Mouse (Mus musculus): Measurements from ENCODE around the gene CK137956.

DNA sequence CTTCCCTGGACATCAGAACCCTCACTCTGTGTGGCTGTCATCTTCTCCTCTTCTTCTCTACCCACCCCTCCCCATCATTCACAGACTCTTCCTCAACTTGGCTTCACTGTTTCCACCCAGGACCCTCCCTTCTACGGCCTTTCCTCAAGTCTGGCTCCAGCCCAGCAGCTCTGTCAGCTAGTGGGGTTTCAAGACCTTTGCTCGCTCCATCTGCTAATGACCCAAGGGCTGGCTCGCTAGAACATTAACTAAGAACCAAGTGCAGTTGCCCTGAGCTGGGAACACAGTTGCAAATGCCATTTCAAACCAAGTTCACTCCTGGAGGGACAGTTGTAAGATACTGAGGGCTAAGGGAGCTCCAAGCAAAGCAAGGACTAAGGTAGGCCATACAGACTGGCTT lies 28.5 kb upstream of the CK137956 start:
- TF ChIP-seq CTCF (IDR thresholded peaks at IDR 0.05; ENCODE audit: borderline replicate concordance, extremely low read depth, insufficient read depth, insufficient read length) (no peak), POLR2A (IDR thresholded peaks at IDR 0.05; ENCODE audit: borderline replicate concordance, extremely low read depth, insufficient read depth, insufficient read length, poor library complexity, severe bottlenecking) (no peak)

Measured in brain, embryonic 14.5 days (tissue).